Mouse (Mus musculus): Measurements from ENCODE around the gene Gm20521. TPM values are rescaled to one million over a fixed set of nuclear protein-coding genes. Genes with fewer than 3 reads are reported as not detected.

The Gm20521 gene
- polyA plus RNA-seq, 1 experiment, result 1.6 TPM

DNA sequence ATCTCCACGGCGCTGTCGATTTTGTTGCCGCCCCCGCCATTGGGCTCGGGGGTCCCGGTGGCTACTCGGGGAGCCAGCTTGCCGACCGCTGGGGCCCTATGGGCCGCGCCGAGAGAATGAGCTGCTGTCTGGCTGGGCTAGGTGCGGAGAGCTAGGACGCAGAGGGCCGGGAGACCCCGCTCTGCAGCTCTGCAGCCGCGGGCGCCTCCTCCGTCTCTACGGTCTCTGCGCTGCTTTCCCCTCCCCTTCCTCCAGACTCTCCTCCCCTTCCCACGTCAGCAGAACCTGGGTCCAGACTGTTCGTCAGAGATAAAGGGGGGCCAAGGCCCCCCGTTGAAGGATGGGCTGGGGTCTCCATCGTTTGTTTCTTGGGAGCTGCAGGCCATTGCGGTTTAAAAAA lies 29.6 kb downstream of the Gm20521 start, which contains the start of gene Slc22a17:
TSS of gene Slc22a17 (minus strand) at position 247 of the 400 bp plus-strand sequence.
- peaks cover 96% of the 10 kb centered on the region for H3K27me3 ChIP-seq (replicated peaks)
- no peak for TF ChIP-seq GATA1 (IDR thresholded peaks at IDR 0.05; ENCODE audit: borderline replicate concordance, low read length)
- TF ChIP-seq FLI1 (IDR thresholded peaks at IDR 0.05; ENCODE audit: low read length), result no peak
- no peaks in the 10 kb centered on the region for H3K36me3 ChIP-seq (replicated peaks; ENCODE audit: low read length)
- H3K4me1 ChIP-seq, result peaks cover 22% of the 10 kb centered on the region
- H3K4me3 ChIP-seq (replicated peaks), result peak within 1 kb of the TSS; percentile 92
- H3K9me3 ChIP-seq, result no peaks in the 10 kb centered on the region

DNA sequence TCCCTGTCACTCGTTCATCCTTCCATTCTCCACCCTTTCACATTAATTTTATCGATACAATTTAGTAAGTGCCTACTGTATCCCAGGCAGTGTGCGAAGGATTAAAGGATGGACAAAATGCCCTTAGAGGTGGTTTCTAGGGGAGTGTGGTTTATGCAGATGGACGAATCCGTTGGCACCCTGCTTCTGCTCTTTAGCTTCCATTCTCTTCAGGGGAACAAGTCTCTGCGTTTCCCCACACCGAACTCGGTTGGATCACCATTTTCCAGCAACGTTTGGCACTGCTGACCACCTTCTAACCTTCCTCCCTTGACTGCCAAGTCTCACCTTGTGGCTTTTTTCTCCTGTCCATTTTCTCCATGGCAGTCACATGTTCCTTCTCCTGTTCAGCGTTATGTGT lies 30.1 kb downstream of the Gm20521 start:
- H3K36me3 ChIP-seq (replicated peaks; ENCODE audit: low read length), result no peaks in the 10 kb centered on the region
- H3K9me3 ChIP-seq, result no peaks in the 10 kb centered on the region
- H3K4me3 ChIP-seq (replicated peaks), result peak overlapping the region; percentile 92
- peaks cover 94% of the 10 kb centered on the region for H3K27me3 ChIP-seq (replicated peaks)
- peaks cover 22% of the 10 kb centered on the region for H3K4me1 ChIP-seq
- TF ChIP-seq FLI1 (IDR thresholded peaks at IDR 0.05; ENCODE audit: low read length) (no peak), GATA1 (IDR thresholded peaks at IDR 0.05; ENCODE audit: borderline replicate concordance, low read length) (no peak)

DNA sequence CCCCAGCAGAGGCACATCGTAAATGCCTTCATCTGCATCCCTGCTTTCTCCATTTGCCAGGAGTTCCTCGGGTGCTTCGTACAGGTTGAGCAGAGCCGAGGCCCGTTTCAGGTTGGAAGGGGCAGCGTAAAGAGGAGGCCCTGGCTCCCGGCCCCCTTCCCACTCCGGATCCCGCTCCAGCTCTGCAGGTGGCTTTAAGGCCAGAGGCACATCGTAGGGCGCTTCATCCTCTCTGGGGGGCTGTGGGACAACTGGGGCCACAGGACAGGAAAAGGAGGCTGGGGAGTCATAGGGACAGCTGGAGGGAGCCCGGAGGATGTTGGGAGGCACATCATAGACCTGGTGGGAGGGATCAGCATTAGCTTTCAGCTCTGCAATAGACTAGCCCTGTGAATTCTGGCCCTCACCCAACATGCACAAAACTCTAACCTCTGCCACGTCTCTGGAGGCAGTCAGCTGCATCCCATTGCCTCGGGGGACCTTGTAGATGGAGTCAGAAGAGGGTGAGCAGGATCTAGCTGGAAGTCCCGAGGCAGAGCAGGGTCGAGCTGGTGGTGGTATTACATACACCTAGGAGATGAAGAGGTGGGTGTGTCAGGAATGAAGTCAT lies 36.9 kb downstream of the Gm20521 start:
- Histone ChIP-seq H3K36me3 (replicated peaks; ENCODE audit: low read length) (no peaks in the 10 kb centered on the region), H3K9me3 (peaks cover 19% of the 10 kb centered on the region), H3K27me3 (replicated peaks) (peaks cover 91% of the 10 kb centered on the region), H3K4me1 (peaks cover 9% of the 10 kb centered on the region), H3K4me3 (replicated peaks) (no peak overlapping the region)
- TF ChIP-seq FLI1 (IDR thresholded peaks at IDR 0.05; ENCODE audit: low read length) (no peak), GATA1 (IDR thresholded peaks at IDR 0.05; ENCODE audit: borderline replicate concordance, low read length) (no peak)

DNA sequence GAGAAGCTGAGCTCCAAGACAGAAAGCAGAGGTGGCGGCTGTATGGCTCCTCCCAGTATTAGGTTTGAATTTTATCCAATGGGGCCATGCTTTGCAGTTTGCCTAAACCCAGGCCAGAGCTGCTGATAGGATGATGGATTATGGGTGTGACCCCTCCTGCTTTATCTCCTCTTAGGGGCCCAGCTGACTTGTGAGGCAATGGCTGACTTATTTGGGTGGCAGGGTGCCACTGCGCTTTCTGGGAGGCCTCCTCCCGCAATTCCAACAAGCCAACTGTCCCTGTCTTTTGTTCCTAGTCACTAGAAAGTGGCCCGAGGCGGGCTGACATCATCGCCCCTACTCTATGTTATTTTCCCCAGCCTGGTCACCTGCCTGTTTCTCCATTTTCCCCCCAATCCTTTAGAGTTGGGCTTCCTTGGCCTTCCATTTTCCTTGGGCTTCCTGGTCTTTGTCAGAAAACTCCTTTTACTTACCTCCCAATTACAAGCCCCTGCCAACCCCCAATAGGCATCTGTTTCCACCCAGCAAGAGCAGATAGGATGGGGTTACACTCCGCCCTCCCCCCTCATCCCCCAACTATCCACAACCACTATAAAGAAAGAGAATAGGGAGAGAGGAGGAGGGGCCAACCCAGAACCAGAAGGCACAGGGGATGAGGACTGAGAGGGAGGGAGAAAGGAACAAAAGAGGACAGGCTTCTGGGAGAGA lies 41.6 kb downstream of the Gm20521 start:
- Histone ChIP-seq H3K4me1 (peaks cover 38% of the 10 kb centered on the region), H3K36me3 (replicated peaks; ENCODE audit: low read length) (no peaks in the 10 kb centered on the region), H3K9me3 (peaks cover 19% of the 10 kb centered on the region), H3K27me3 (replicated peaks) (peaks cover 93% of the 10 kb centered on the region), H3K4me3 (replicated peaks) (no peak overlapping the region)
- TF ChIP-seq FLI1 (IDR thresholded peaks at IDR 0.05; ENCODE audit: low read length) (no peak), GATA1 (IDR thresholded peaks at IDR 0.05; ENCODE audit: borderline replicate concordance, low read length) (no peak)

DNA sequence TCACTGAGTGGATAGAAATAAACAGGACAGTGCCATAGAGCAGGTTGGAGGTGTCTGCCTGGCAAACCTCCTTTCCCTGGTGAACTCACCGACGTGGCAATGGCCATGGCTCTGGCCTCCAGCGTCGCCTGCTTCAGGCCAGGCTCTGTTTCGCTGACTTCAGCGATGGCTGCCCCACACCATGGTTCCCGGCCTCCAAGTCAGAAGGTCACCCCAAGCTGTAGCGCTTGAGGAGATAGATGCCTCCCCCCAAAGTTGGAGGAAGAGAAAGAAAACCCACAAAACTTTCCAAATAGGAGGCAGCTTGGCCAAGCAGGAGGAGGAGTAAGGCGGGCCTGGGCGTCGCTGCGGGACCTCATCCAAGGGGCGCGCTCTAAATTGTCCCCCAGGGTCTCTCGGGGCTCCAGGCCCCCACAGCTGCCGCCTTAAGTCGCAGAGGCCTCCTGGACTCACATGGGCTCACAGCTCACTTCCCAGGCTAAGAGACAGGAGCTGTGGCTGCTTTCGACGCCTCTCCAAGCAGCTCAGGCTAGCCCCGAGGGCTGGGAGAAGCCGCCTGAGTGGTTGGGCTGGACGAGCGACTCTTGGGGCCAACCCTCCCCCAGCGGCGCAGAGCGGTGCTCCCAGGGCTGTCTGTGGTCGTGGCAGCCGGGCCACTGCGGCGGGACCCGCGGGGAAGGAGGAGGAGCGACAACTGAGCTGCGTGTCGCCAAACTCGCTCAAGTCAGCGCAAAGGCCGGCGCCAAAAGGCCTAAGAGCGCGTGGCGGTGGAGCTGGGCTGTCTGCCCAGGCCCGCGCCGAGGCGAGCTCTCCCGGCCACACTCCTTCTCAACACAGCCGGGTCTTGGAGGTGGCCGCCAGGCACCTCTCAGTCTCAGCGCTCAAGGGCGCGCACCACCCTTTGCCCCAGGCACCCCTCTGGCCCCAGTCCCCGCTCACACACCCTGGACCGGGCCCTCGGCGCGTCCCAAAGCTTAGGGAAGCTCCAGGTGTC lies 42.4 kb downstream of the Gm20521 start, which contains the start of gene Efs:
TSS of gene Efs (minus strand) at position 778 of the 994 bp plus-strand sequence.
- peaks cover 15% of the 10 kb centered on the region for H3K9me3 ChIP-seq
- H3K27me3 ChIP-seq (replicated peaks), result peaks cover 88% of the 10 kb centered on the region
- no peaks in the 10 kb centered on the region for H3K36me3 ChIP-seq (replicated peaks; ENCODE audit: low read length)
- peak within 1 kb of the TSS; percentile 80 for H3K4me3 ChIP-seq (replicated peaks)
- peaks cover 47% of the 10 kb centered on the region for H3K4me1 ChIP-seq
- TF ChIP-seq FLI1 (IDR thresholded peaks at IDR 0.05; ENCODE audit: low read length) (no peak), GATA1 (IDR thresholded peaks at IDR 0.05; ENCODE audit: borderline replicate concordance, low read length) (no peak)

DNA sequence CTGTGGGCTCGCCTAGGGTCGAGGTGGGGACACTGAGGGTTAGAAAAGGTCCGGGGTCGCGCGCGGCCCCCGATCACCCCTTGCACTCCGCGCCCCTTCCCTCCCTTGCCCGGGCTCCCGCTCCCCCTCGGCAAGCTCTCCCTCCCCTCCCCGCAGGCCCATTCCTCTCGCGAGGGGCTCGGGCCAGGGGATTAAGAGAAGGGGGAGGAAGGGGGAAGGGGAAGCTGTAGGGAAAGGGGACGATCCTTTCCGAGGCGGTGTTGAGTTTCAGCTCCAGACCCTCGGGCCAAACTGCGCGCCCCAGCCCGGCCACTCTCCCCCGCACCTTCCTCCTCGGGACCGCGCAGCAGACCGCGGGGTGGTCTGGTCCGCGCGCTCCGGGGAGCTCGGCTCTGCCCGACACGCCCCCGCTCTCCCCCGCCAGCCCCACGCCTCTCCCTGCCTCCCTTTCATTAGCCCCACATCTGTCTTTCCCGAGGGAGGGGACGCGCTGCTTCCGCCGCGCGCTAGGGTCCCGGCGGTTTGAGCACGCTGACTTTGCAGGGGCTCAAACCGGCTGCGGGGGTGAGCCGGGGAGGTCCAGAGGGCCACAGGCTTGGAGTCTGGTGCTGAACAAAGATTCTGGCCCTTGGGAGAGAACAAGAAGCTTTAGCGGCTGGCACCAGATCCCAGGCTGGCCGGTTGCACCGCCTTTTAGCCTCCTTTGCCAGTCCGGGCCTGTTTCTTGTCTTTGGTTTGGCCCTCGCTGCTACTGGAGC lies 43.3 kb downstream of the Gm20521 start:
- no peaks in the 10 kb centered on the region for H3K36me3 ChIP-seq (replicated peaks; ENCODE audit: low read length)
- peak overlapping the region; percentile 80 for H3K4me3 ChIP-seq (replicated peaks)
- peaks cover 83% of the 10 kb centered on the region for H3K27me3 ChIP-seq (replicated peaks)
- peaks cover 6% of the 10 kb centered on the region for H3K9me3 ChIP-seq
- H3K4me1 ChIP-seq, result peaks cover 56% of the 10 kb centered on the region
- TF ChIP-seq GATA1 (IDR thresholded peaks at IDR 0.05; ENCODE audit: borderline replicate concordance, low read length), result no peak

DNA sequence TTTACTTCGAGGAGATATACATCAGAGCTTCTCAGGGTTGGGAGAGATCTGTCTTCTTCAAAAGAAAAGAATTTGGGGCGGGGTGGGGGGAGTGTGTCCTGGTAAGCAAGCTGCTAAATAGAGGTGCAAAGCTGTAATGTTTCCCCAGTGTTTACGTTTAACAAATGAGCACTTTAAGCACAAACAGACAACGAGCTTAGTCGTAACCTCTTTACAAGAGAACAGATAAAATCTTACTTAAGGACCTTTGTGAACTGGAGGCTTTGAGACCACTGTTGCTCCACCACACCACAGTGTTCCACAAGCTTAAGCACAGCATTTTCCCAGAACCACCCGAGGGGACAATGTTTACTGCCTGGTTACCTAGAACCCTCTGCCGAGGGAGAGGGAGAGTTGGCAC lies 44.1 kb downstream of the Gm20521 start:
- Histone ChIP-seq H3K4me3 (replicated peaks) (no peak overlapping the region), H3K4me1 (peaks cover 57% of the 10 kb centered on the region), H3K36me3 (replicated peaks; ENCODE audit: low read length) (no peaks in the 10 kb centered on the region), H3K27me3 (replicated peaks) (peaks cover 83% of the 10 kb centered on the region), H3K9me3 (no peaks in the 10 kb centered on the region)
- TF ChIP-seq FLI1 (IDR thresholded peaks at IDR 0.05; ENCODE audit: low read length) (no peak), GATA1 (IDR thresholded peaks at IDR 0.05; ENCODE audit: borderline replicate concordance, low read length) (no peak)

DNA sequence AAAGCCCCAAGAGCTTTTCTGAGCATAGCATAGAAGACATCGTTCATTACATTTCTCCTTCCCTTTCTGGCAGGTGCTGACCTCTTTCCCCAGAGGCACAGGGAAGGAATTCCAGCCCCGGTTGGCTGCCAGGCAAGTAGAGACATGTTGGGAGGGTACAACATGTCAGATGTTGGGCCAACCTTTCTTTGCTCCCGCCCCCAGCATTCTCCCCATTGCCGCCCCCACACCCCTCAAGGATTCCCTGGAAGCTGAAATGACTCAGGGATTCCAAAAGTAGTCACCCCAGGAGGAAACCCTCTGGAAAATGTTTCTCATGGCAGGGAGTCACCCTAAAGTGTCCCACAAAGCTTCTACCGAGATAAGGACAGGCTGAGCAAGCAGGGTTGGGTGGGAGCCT lies 46.6 kb downstream of the Gm20521 start:
- no peaks in the 10 kb centered on the region for H3K9me3 ChIP-seq
- TF ChIP-seq GATA1 (IDR thresholded peaks at IDR 0.05; ENCODE audit: borderline replicate concordance, low read length), result no peak
- no peak for TF ChIP-seq FLI1 (IDR thresholded peaks at IDR 0.05; ENCODE audit: low read length)
- no peaks in the 10 kb centered on the region for H3K36me3 ChIP-seq (replicated peaks; ENCODE audit: low read length)
- H3K4me1 ChIP-seq, result peaks cover 58% of the 10 kb centered on the region
- no peak overlapping the region for H3K4me3 ChIP-seq (replicated peaks)
- H3K27me3 ChIP-seq (replicated peaks), result peaks cover 77% of the 10 kb centered on the region

DNA sequence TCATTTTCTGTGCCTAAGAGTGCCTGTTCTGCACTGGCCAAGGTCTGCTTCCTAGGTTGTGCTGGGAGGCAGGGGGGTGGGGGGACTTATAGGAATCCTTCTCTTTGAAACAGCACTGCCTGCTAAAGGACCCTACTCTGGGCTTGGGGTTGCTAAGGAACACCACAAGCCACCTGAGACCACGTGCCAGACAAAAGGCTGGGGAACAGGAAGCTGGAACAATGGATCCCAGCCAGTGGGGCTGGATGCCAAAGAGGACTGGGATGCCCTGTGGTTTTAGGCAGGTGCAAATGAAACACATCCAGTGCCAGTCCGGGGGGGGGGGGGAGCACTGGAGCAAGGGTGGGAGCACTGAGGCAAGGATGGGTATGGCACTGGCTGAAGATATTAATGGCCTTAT lies 47.2 kb downstream of the Gm20521 start:
- no peaks in the 10 kb centered on the region for H3K36me3 ChIP-seq (replicated peaks; ENCODE audit: low read length)
- TF ChIP-seq GATA1 (IDR thresholded peaks at IDR 0.05; ENCODE audit: borderline replicate concordance, low read length) (no peak), FLI1 (IDR thresholded peaks at IDR 0.05; ENCODE audit: low read length) (no peak)
- H3K9me3 ChIP-seq, result no peaks in the 10 kb centered on the region
- no peak overlapping the region for H3K4me3 ChIP-seq (replicated peaks)
- H3K27me3 ChIP-seq (replicated peaks), result peaks cover 77% of the 10 kb centered on the region
- H3K4me1 ChIP-seq, result peaks cover 51% of the 10 kb centered on the region

Measured in megakaryocyte, embryonic 14.5 days (primary cell).